Mouse (Mus musculus) megakaryocyte progenitor cell, adult 5-6 weeks (primary cell): Measurements from ENCODE around the gene Ids. TPM values are rescaled to one million over a fixed set of nuclear protein-coding genes. Genes with fewer than 3 reads are reported as not detected.
"Not testable (repeated sequence)": the region's sequence is repeated elsewhere in the genome, so short reads cannot be mapped to it uniquely, and the experiment has no call there.

ENCODE experiments used
- ATAC-seq: replicated peaks from 2 replicates; pipeline ENCODE4 v1.8.0; 2016; ENCODE audit warnings: mild to moderate bottlenecking, moderate TSS enrichment, inconsistent platforms; ENCODE audit not compliant: poor library complexity
- total RNA-seq, 2 experiments: library from RNA; stranded (forward) in 1 of 2; stranded (reverse) in 1 of 2; fragments of 157-497, 149-512 nt in 1 of 2; fragments of 200-1000 nt in 1 of 2; gene quantifications; 2 replicates each; pipeline versions ENCODE4 v1.2.3 to v1.2.4; 2015 to 2017

Ids gene
- total RNA-seq (2015) (16.8 and 17.6 TPM in 2 replicates), total RNA-seq (2017) (3.0 and 4.3 TPM in 2 replicates)

- ATAC-seq, result peak; percentile 97
These were observed at the start of gene Ids for GRCm38 (mm10) chrX:70364661-70365613. Ids (minus strand) TSS chrX:70365084.

- not testable (repeated sequence) for ATAC-seq
These were observed 27.8 kb upstream of the Ids start for GRCm38 (mm10) chrX:70392636-70393035.

- ATAC-seq, result peak; percentile 33
These were observed 21.1 kb upstream of the Ids start for GRCm38 (mm10) chrX:70385962-70386351.

- peak; percentile 98 for ATAC-seq
These were observed 20.5 kb upstream of the Ids start, which contains the start of gene 1110012L19Rik for GRCm38 (mm10) chrX:70385276-70385961. 1110012L19Rik (plus strand) TSS chrX:70385877.

- ATAC-seq, result no peak
These were observed 20.0 kb upstream of the Ids start for GRCm38 (mm10) chrX:70384917-70385275.

GRCm38 (mm10) chrX:70374469-70375110 is 9.7 kb upstream of the Ids start:
- ATAC-seq, result peak; percentile 95

- ATAC-seq, result peak; percentile 63
These were observed 4.9 kb upstream of the Ids start for GRCm38 (mm10) chrX:70369758-70370157.

GRCm38 (mm10) chrX:70364202-70364601 is 682 bp downstream of the Ids start:
- no peak for ATAC-seq

GRCm38 (mm10) chrX:70363446-70363845 is 1.4 kb downstream of the Ids start:
- ATAC-seq, result peak; percentile 27; the same call in 1 of the 2 replicates

- no peak for ATAC-seq
These were observed 1.9 kb downstream of the Ids start for GRCm38 (mm10) chrX:70362985-70363384.

- peak; percentile 83 for ATAC-seq
These were observed 34.6 kb downstream of the Ids start for GRCm38 (mm10) chrX:70330202-70330843.

GRCm38 (mm10) chrX:70328530-70329143 is 36.2 kb downstream of the Ids start:
- no peak for ATAC-seq

- ATAC-seq, result no peak
These were observed 37.2 kb downstream of the Ids start for GRCm38 (mm10) chrX:70327656-70328055.

GRCm38 (mm10) chrX:70319254-70319653 is 45.6 kb downstream of the Ids start:
- no peak for ATAC-seq

GRCm38 (mm10) chrX:70314949-70315641 is 49.8 kb downstream of the Ids start:
- no peak for ATAC-seq

Other genes with a start within 250 kb of the Ids start
- gene 1110012L19Rik, start 20.8 kb upstream of the Ids start, total RNA-seq (2015), result 13.6 and 22.1 TPM in 2 replicates
- gene 1110012L19Rik, start 20.8 kb upstream of the Ids start, total RNA-seq (2017), result 25.6 and 26.7 TPM in 2 replicates
- 35.5 and 43.8 TPM in 2 replicates for gene Tmem185a, start 112.1 kb upstream of the Ids start, total RNA-seq (2015)
- 15.1 and 15.9 TPM in 2 replicates for gene Tmem185a, start 112.1 kb upstream of the Ids start, total RNA-seq (2017)